Mouse (Mus musculus): ENCODE measurements around the gene Sphk2.
"Not testable (repeated sequence)": the region's sequence is repeated elsewhere in the genome, so short reads cannot be mapped to it uniquely, and the experiment has no call there.

Sphk2 gene

GRCm38 (mm10) chr7:45679966-45680621 lies 37.7 kb downstream of the Sphk2 start:
- in situ Hi-C loops (cut with MboI; ENCODE audit: low pct_unique_long_range_greater_than_20kb in 1 of 2, low sequenced_read_pairs in 2 of 2, unreplicated experiment in 1 of 2): no loop called here

GRCm38 (mm10) chr7:45678513-45678912 lies 39.3 kb downstream of the Sphk2 start:
- in situ Hi-C loops (cut with MboI; ENCODE audit: low pct_unique_long_range_greater_than_20kb in 1 of 2, low sequenced_read_pairs in 2 of 2, unreplicated experiment in 1 of 2): no loop called here

GRCm38 (mm10) chr7:45677627-45678295 lies 40.0 kb downstream of the Sphk2 start:
- in situ Hi-C loops (cut with MboI; ENCODE audit: low pct_unique_long_range_greater_than_20kb in 1 of 2, low sequenced_read_pairs in 2 of 2, unreplicated experiment in 1 of 2): no loop called here

- in situ Hi-C loops (cut with MboI; ENCODE audit: low pct_unique_long_range_greater_than_20kb in 1 of 2, low sequenced_read_pairs in 2 of 2, unreplicated experiment in 1 of 2): no loop called here
These were observed 48.9 kb downstream of the Sphk2 start for GRCm38 (mm10) chr7:45668921-45669320.

GRCm38 (mm10) chr7:45667761-45668160 lies 50.0 kb downstream of the Sphk2 start:
- in situ Hi-C loops (cut with MboI; ENCODE audit: low pct_unique_long_range_greater_than_20kb in 1 of 2, low sequenced_read_pairs in 2 of 2, unreplicated experiment in 1 of 2): no loop called here

- in situ Hi-C loops (cut with MboI; ENCODE audit: low pct_unique_long_range_greater_than_20kb in 1 of 2, low sequenced_read_pairs in 2 of 2, unreplicated experiment in 1 of 2): no loop called here
These were observed 51.6 kb downstream of the Sphk2 start, which contains the start of gene Fut2 for GRCm38 (mm10) chr7:45666161-45666560. Gene Fut2, minus strand, starts transcription at chr7:45666394.

- in situ Hi-C loops (cut with MboI; ENCODE audit: low pct_unique_long_range_greater_than_20kb in 1 of 2, low sequenced_read_pairs in 2 of 2, unreplicated experiment in 1 of 2): no loop called here
These were observed 52.3 kb downstream of the Sphk2 start for GRCm38 (mm10) chr7:45665303-45666138.

- in situ Hi-C loops (cut with MboI; ENCODE audit: low pct_unique_long_range_greater_than_20kb in 1 of 2, low sequenced_read_pairs in 2 of 2, unreplicated experiment in 1 of 2): not testable (repeated sequence)
These were observed 56.1 kb downstream of the Sphk2 start for GRCm38 (mm10) chr7:45661702-45662101.

GRCm38 (mm10) chr7:45660746-45661478 lies 56.9 kb downstream of the Sphk2 start:
- in situ Hi-C loops (cut with MboI; ENCODE audit: low pct_unique_long_range_greater_than_20kb in 1 of 2, low sequenced_read_pairs in 2 of 2, unreplicated experiment in 1 of 2): no loop called here

All from mouse embryonic stem cell (cell line).